Mouse (Mus musculus): ENCODE results near the gene Prss48. TPM values are rescaled to one million over a fixed set of nuclear protein-coding genes. Genes with fewer than 3 reads are reported as not detected.
"Not testable (repeated sequence)": the region's sequence is repeated elsewhere in the genome, so short reads cannot be mapped to it uniquely, and the experiment has no call there.

Prss48 gene
- polyA plus RNA-seq, 1 experiment from 2014 or later: 0.21 TPM

DNA sequence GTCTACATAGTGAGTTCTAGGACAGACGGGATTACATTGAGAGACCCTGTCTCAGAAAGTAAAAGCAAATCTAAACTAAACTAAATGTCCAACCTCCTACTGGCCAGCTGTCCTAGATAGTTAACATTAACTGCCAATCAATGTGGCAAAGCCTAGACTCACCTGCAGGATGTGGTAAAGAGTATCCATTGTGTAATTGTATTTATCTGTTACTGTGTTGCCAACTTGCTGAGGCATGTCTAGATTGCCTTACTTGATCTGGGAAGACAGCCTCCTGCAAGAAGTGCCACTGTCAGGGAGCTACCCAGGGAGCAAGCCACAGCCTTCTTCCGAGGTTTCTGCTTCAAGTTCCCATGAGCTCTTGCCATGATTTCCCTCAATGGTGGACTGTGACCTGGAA lies 15.1 kb downstream of the Prss48 start:
- Histone ChIP-seq H3K9me3 (ENCODE audit: control insufficient read depth, low read length) (no peaks in the 10 kb centered on the region), H3K36me3 (replicated peaks; ENCODE audit: control insufficient read depth, insufficient read depth) (no peaks in the 10 kb centered on the region), H3K9ac (no peak overlapping the region), H3K4me1 (replicated peaks; ENCODE audit: control insufficient read depth, insufficient read depth, low read length) (no peaks in the 10 kb centered on the region), H3K27me3 (ENCODE audit: control insufficient read depth, insufficient read depth, low read length) (no peaks in the 10 kb centered on the region), H3K27ac (no peak overlapping the region), H3K4me2 (replicated peaks) (no peak overlapping the region), H3K4me3 (replicated peaks; ENCODE audit: low read length) (no peak overlapping the region)
- 86% methylated on average over 2 of the region's 2 CpGs for WGBS
- DNase-seq (ENCODE audit: low spot score): no peak
- no peak for ATAC-seq (ENCODE audit: low FRiP score)

GRCm38 (mm10) chr3:85984537-85984936 lies 17.8 kb downstream of the Prss48 start:
- H3K9ac ChIP-seq: no peak overlapping the region
- ATAC-seq (ENCODE audit: low FRiP score) (no peak), DNase-seq (ENCODE audit: low spot score) (no peak)
- no peak overlapping the region for H3K27ac ChIP-seq
- no peak overlapping the region for H3K4me3 ChIP-seq (replicated peaks; ENCODE audit: low read length)
- no peaks in the 10 kb centered on the region for H3K36me3 ChIP-seq (replicated peaks; ENCODE audit: control insufficient read depth, insufficient read depth)
- no peaks in the 10 kb centered on the region for H3K27me3 ChIP-seq (ENCODE audit: control insufficient read depth, insufficient read depth, low read length)
- 93% methylated on average over 6 of the region's 6 CpGs for WGBS
- H3K4me1 ChIP-seq (replicated peaks; ENCODE audit: control insufficient read depth, insufficient read depth, low read length): no peaks in the 10 kb centered on the region
- no peak overlapping the region for H3K4me2 ChIP-seq (replicated peaks)
- no peaks in the 10 kb centered on the region for H3K9me3 ChIP-seq (ENCODE audit: control insufficient read depth, low read length)

DNA sequence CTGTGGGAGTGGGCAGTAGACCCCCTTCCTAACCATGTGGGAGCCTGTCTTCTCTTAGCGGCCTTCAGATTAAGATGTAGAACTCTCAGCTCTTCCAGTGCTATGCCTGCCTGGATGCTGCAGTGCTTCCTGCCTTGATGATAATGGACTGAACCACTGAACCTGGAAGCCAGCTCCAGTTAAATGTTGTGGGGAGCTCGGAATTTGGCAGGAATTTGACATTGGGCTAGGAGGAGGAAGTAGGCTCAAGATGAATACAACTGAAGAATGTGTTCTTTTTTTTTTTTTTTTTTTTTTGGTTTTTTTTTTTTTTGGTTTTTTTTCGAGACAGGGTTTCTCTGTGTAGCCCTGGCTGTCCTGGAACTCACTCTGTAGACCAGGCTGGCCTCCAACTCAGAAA lies 20.5 kb downstream of the Prss48 start:
- WGBS: 87% methylated on average over 3 of the region's 3 CpGs
- not testable (repeated sequence) for H3K9ac ChIP-seq; H3K9me3 ChIP-seq (ENCODE audit: control insufficient read depth, low read length); ATAC-seq (ENCODE audit: low FRiP score); H3K27ac ChIP-seq; H3K4me2 ChIP-seq (replicated peaks); DNase-seq (ENCODE audit: low spot score); H3K27me3 ChIP-seq (ENCODE audit: control insufficient read depth, insufficient read depth, low read length); H3K36me3 ChIP-seq (replicated peaks; ENCODE audit: control insufficient read depth, insufficient read depth); H3K4me1 ChIP-seq (replicated peaks; ENCODE audit: control insufficient read depth, insufficient read depth, low read length); H3K4me3 ChIP-seq (replicated peaks; ENCODE audit: low read length)

DNA sequence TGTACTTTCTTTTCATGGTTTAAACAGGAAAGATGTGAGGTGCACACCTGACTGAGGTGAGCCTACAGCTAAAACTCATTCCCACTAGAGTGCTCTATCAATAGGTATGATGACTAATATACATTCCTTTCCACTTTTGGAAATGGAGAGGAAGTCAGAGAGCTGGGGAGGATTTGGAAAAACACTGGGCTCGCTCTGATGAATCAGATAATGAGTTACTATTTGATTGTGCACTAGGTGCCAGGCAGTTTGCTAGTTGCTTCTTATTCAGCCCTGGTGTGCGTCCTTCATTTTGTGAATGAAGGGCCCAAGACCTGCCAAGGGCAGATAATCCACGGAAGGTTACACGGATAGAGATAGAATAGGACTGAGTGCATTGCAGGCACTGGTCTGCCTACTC lies 22.3 kb downstream of the Prss48 start:
- Histone ChIP-seq H3K36me3 (replicated peaks; ENCODE audit: control insufficient read depth, insufficient read depth) (no peaks in the 10 kb centered on the region), H3K27me3 (ENCODE audit: control insufficient read depth, insufficient read depth, low read length) (no peaks in the 10 kb centered on the region), H3K4me1 (replicated peaks; ENCODE audit: control insufficient read depth, insufficient read depth, low read length) (no peaks in the 10 kb centered on the region), H3K4me2 (replicated peaks) (no peak overlapping the region), H3K9ac (no peak overlapping the region), H3K4me3 (replicated peaks; ENCODE audit: low read length) (no peak overlapping the region), H3K9me3 (ENCODE audit: control insufficient read depth, low read length) (no peaks in the 10 kb centered on the region), H3K27ac (no peak overlapping the region)
- DNase-seq (ENCODE audit: low spot score) (no peak), ATAC-seq (ENCODE audit: low FRiP score) (no peak)
- WGBS: 97% methylated on average over 4 of the region's 4 CpGs

DNA sequence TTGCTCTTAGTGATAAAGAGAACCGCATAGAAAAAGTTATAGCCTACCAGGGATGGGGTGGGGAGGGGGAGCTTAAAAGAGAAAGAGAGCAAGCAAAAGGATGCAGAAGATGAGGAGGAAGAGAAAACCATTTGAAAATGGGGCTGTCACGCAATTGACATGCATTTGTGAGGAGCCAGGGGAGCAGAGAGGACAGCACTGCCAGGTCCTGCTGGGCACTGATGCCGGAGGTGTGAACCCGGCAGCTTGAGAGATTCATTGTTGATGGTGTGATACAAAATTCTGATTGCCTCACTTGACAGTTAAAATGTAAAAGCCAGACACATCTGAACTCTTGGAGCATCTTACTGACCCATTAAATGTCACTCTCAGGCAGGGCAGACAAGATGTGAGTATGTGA lies 27.8 kb downstream of the Prss48 start:
- H3K4me3 ChIP-seq (replicated peaks; ENCODE audit: low read length): no peak overlapping the region
- 67% methylated on average over 4 of the region's 4 CpGs for WGBS
- peaks cover 6% of the 10 kb centered on the region; the same call in 1 of the 2 replicates for H3K4me1 ChIP-seq (replicated peaks; ENCODE audit: control insufficient read depth, insufficient read depth, low read length)
- no peaks in the 10 kb centered on the region for H3K9me3 ChIP-seq (ENCODE audit: control insufficient read depth, low read length)
- ATAC-seq (ENCODE audit: low FRiP score): no peak
- DNase-seq (ENCODE audit: low spot score): no peak
- no peaks in the 10 kb centered on the region for H3K27me3 ChIP-seq (ENCODE audit: control insufficient read depth, insufficient read depth, low read length)
- H3K36me3 ChIP-seq (replicated peaks; ENCODE audit: control insufficient read depth, insufficient read depth): no peaks in the 10 kb centered on the region
- H3K9ac ChIP-seq: no peak overlapping the region
- no peak overlapping the region for H3K4me2 ChIP-seq (replicated peaks)
- H3K27ac ChIP-seq: no peak overlapping the region

DNA sequence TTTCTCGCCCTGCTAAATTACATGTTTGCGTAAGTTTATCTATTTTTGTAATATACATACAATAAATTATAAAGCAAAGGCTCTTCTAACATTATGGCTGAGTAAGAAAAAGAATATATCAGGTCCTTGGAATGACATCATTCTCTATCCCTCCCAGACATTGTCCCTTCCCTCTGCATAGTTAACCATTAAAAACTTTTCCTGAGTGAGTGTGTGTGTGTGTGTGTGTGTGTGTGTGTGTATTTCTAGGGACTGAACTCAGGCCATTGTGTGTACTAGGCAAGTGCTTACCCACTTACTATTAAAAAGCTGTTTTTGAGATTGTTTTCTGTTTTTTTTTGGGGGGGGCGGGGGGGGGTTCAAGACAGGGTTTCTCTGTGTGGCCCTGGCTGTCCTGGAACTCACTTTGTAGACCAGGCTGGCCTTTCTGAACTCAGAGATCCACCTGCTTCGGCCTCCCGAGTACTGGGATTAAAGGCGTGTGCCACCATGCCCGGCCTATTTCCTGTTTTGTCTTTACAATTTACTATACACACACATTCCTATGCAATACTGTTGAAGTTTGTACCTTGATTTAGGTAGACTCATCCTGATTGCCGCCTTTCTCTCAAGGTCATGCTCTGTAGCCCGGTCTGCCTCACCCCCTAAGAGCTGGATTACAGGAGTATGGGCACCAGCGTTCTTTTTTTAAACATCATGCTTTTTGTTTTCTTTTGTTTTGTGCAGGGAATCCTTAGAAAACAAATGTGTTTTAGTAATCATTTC lies 28.7 kb downstream of the Prss48 start:
- H3K27ac ChIP-seq: no peak overlapping the region
- DNase-seq (ENCODE audit: low spot score) (no peak), ATAC-seq (ENCODE audit: low FRiP score) (no peak)
- no peaks in the 10 kb centered on the region for H3K27me3 ChIP-seq (ENCODE audit: control insufficient read depth, insufficient read depth, low read length)
- no peaks in the 10 kb centered on the region for H3K9me3 ChIP-seq (ENCODE audit: control insufficient read depth, low read length)
- 90% methylated on average over 10 of the region's 10 CpGs for WGBS
- H3K4me2 ChIP-seq (replicated peaks): no peak overlapping the region
- H3K36me3 ChIP-seq (replicated peaks; ENCODE audit: control insufficient read depth, insufficient read depth): no peaks in the 10 kb centered on the region
- H3K4me1 ChIP-seq (replicated peaks; ENCODE audit: control insufficient read depth, insufficient read depth, low read length): peaks cover 6% of the 10 kb centered on the region; the same call in 1 of the 2 replicates
- H3K9ac ChIP-seq: no peak overlapping the region
- no peak overlapping the region for H3K4me3 ChIP-seq (replicated peaks; ENCODE audit: low read length)

- Histone ChIP-seq H3K4me3 (replicated peaks; ENCODE audit: low read length) (peak overlapping the region; percentile 78), H3K4me2 (replicated peaks) (peak overlapping the region; percentile 74), H3K27ac (no peak overlapping the region), H3K4me1 (replicated peaks; ENCODE audit: control insufficient read depth, insufficient read depth, low read length) (peaks cover 6% of the 10 kb centered on the region; the same call in 1 of the 2 replicates), H3K9ac (peak overlapping the region; percentile 80), H3K9me3 (ENCODE audit: control insufficient read depth, low read length) (no peaks in the 10 kb centered on the region), H3K36me3 (replicated peaks; ENCODE audit: control insufficient read depth, insufficient read depth) (no peaks in the 10 kb centered on the region), H3K27me3 (ENCODE audit: control insufficient read depth, insufficient read depth, low read length) (no peaks in the 10 kb centered on the region)
- DNase-seq (ENCODE audit: low spot score): peak; percentile 45
- ATAC-seq (ENCODE audit: low FRiP score): 0 out of 2 replicates have a peak, but pooled peaks have one; percentile 16
- WGBS: 1% methylated on average over 13 of the region's 13 CpGs
Observed at GRCm38 (mm10) chr3:85971599-85971975, 30.7 kb downstream of the Prss48 start.

GRCm38 (mm10) chr3:85970742-85971598 lies 31.3 kb downstream of the Prss48 start, which contains the start of gene Sh3d19:
Gene Sh3d19 (plus strand): TSS chr3:85971109.
- Histone ChIP-seq H3K27me3 (ENCODE audit: control insufficient read depth, insufficient read depth, low read length) (no peaks in the 10 kb centered on the region), H3K36me3 (replicated peaks; ENCODE audit: control insufficient read depth, insufficient read depth) (no peaks in the 10 kb centered on the region), H3K4me1 (replicated peaks; ENCODE audit: control insufficient read depth, insufficient read depth, low read length) (peaks cover 6% of the 10 kb centered on the region; the same call in 1 of the 2 replicates), H3K4me3 (replicated peaks; ENCODE audit: low read length) (peak within 1 kb of the TSS; percentile 78), H3K4me2 (replicated peaks) (peak within 1 kb of the TSS; percentile 74), H3K27ac (peak within 1 kb of the TSS; percentile 63), H3K9me3 (ENCODE audit: control insufficient read depth, low read length) (no peaks in the 10 kb centered on the region), H3K9ac (peak within 1 kb of the TSS; percentile 80)
- peak; percentile 60 for DNase-seq (ENCODE audit: low spot score)
- WGBS: under 1% methylated on average over 61 of the region's 73 CpGs
- ATAC-seq (ENCODE audit: low FRiP score): peak; percentile 90

GRCm38 (mm10) chr3:85969040-85969439 lies 33.3 kb downstream of the Prss48 start:
- no peak overlapping the region for H3K4me2 ChIP-seq (replicated peaks)
- DNase-seq (ENCODE audit: low spot score) (no peak), ATAC-seq (ENCODE audit: low FRiP score) (no peak)
- no peaks in the 10 kb centered on the region for H3K9me3 ChIP-seq (ENCODE audit: control insufficient read depth, low read length)
- H3K36me3 ChIP-seq (replicated peaks; ENCODE audit: control insufficient read depth, insufficient read depth): no peaks in the 10 kb centered on the region
- H3K4me1 ChIP-seq (replicated peaks; ENCODE audit: control insufficient read depth, insufficient read depth, low read length): peaks cover 6% of the 10 kb centered on the region; the same call in 1 of the 2 replicates
- 89% methylated on average over 8 of the region's 8 CpGs for WGBS
- no peak overlapping the region for H3K27ac ChIP-seq
- H3K27me3 ChIP-seq (ENCODE audit: control insufficient read depth, insufficient read depth, low read length): no peaks in the 10 kb centered on the region
- H3K9ac ChIP-seq: no peak overlapping the region
- H3K4me3 ChIP-seq (replicated peaks; ENCODE audit: low read length): no peak overlapping the region
